Comparison of ENCODE assay signal across 8 mouse cellular contexts in genomic region chr8:46210404-46211315, GRCm38 (mm10). TPM values are rescaled to one million over a fixed set of nuclear protein-coding genes. Genes with fewer than 3 reads are reported as not detected.
A peak's percentile ranks its signal among the peaks of the same experiment; 100 is the strongest.
DNase-seq lines count a peak whose midpoint lies in the region; ATAC-seq lines count a peak whose summit lies in the region.

TSS of gene Slc25a4 (minus strand) at chr8:46211284.

- peak; percentile 89 for DNase-seq in WW6 (ENCODE audit: low read depth, low spot score)
- DNase-seq in gastrocnemius, postnatal 10 days = peak; percentile 99
- DNase-seq in induced T-regulatory cell, adult 2 months (ENCODE audit: low read depth) = peak; percentile 92
- DNase-seq in left cerebral cortex, adult 9 months (ENCODE audit: low spot score in 2 of 2) = peak; percentile 88 to 96
- DNase-seq in right cerebral cortex, postnatal 14 days = peak; percentile 99
- peak; percentile 95 to 97 for DNase-seq in urinary bladder, postnatal 36 days (ENCODE audit: low spot score in 2 of 2)

- peak; percentile 98 for ATAC-seq in common myeloid progenitor, adult 5-6 weeks (replicated peaks; ENCODE audit: low read depth, poor library complexity, severe bottlenecking)
- ATAC-seq in megakaryocyte progenitor cell, adult 5-6 weeks (replicated peaks; ENCODE audit: poor library complexity) = peak; percentile 97

RNA-seq across cellular contexts. Expression of gene Slc25a4, which starts in this region (rescaled TPM):
- total RNA-seq in common myeloid progenitor, adult 5-6 weeks (2017) = 159 and 178 TPM in 2 replicates
- total RNA-seq in gastrocnemius, postnatal 10 days (2021) = 1,000 to 10,000 TPM; 2,072 to 2,481 TPM
- 87.5 and 94.7 TPM in 2 replicates for total RNA-seq in megakaryocyte progenitor cell, adult 5-6 weeks (2015)
- 157 and 166 TPM in 2 replicates for total RNA-seq in megakaryocyte progenitor cell, adult 5-6 weeks (2017)

Comparison
In these comparisons a context has a peak if more than half of its experiments do, and no peak if none do; other contexts are left out.
1. Peak in every context shown above with its lines: DNase-seq and ATAC-seq.
2. RNA of gene Slc25a4 (total RNA-seq): 2,072 to 2,481 TPM in gastrocnemius, postnatal 10 days; 159 to 178 TPM in common myeloid progenitor, adult 5-6 weeks and 87.5 to 166 TPM in megakaryocyte progenitor cell, adult 5-6 weeks; every median in the first group is over 10 times any median in the second.